In the genomic region with DNA sequence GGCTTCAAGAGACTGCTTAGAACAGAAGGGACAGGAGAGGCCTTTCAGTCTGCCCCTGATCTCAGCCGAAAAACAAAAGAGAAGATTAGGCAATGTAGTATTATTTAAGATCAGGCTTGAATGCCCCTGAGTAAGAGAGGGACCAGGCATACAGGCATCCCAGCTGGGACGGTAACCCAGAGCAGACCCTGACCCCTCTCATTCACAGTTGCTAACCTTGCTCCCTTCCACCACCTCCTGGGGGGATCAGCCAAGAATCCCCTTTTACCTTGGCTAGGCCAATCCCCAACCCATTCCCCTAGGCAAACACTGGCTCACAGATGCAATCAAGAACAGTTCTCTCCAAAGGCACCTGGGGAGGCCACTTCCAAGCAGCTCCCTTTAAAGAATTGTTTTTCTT, we compare ENCODE assay signal across 9 mouse cellular contexts. TPM values are rescaled to one million over a fixed set of nuclear protein-coding genes. Genes with fewer than 3 reads are reported as not detected.
DNase-seq lines count a peak whose midpoint lies in the region; ATAC-seq and TF ChIP-seq lines count a peak whose summit lies in the region.
"Had no signal": no experiment of that assay in that cellular context is flagged by ENCODE, and none has a peak within 500 bp of the region (broad histone marks: within the 10 kb centered on the region; RNA-seq: fewer than 3 reads in every experiment).

No protein-coding gene starts in this region.

- ATAC-seq in lung, postnatal 0 days = no peak
- no peak for ATAC-seq in intestine, postnatal 0 days
- ATAC-seq in neural tube, embryonic 15.5 days (ENCODE audit: low FRiP score) = no peak

- peak; percentile 46 for DNase-seq in cerebellum, adult 9-10 months
- no peak for DNase-seq in cerebellum, postnatal 4 days (ENCODE audit: low spot score in 2 of 2)
- peak; percentile 19 for DNase-seq in lung, postnatal 0 days (ENCODE audit: low spot score)
- no peak for DNase-seq in lung, postnatal 10 days
- DNase-seq in spleen, adult 18-20 months = no peak
- no peak for DNase-seq in retina, embryonic 14.5 days (ENCODE audit: low spot score)
- DNase-seq: kidney, adult 8-10 months had no signal

- H3K27ac ChIP-seq in lung, postnatal 0 days (ENCODE audit: low read length) = peak overlapping the region; percentile 97
- no peak overlapping the region for H3K27ac ChIP-seq in intestine, postnatal 0 days (ENCODE audit: low read depth, low read length)
- H3K27ac ChIP-seq in neural tube, embryonic 15.5 days (replicated peaks) = peak overlapping the region; percentile 67; the same call in 1 of the 2 replicates

- no peak for TF ChIP-seq EP300 in lung, postnatal 0 days (IDR thresholded peaks at IDR 0.05)

- no peaks in the 10 kb centered on the region for H3K27me3 ChIP-seq in lung, postnatal 0 days (replicated peaks; ENCODE audit: insufficient read depth, low read length)
- no peaks in the 10 kb centered on the region for H3K27me3 ChIP-seq in intestine, postnatal 0 days (replicated peaks; ENCODE audit: control insufficient read depth, insufficient read depth, low read length)
- no peaks in the 10 kb centered on the region for H3K27me3 ChIP-seq in neural tube, embryonic 15.5 days (replicated peaks)

- H3K4me3 ChIP-seq in lung, postnatal 0 days (ENCODE audit: low read depth, low read length) = peak overlapping the region; percentile 99
- H3K4me3 ChIP-seq in intestine, postnatal 0 days (ENCODE audit: low read depth, low read length) = peak overlapping the region; percentile 82
- peak overlapping the region; percentile 67 for H3K4me3 ChIP-seq in neural tube, embryonic 15.5 days (replicated peaks)

- no peak for TF ChIP-seq CTCF in lung, postnatal 0 days (IDR thresholded peaks at IDR 0.05)
- no peak for TF ChIP-seq CTCF in intestine, postnatal 0 days (IDR thresholded peaks at IDR 0.05; ENCODE audit: low read depth)

- peaks cover 31% of the 10 kb centered on the region for H3K4me1 ChIP-seq in lung, postnatal 0 days (ENCODE audit: insufficient read depth, low read depth, low read length)
- H3K4me1 ChIP-seq in intestine, postnatal 0 days (replicated peaks; ENCODE audit: control insufficient read depth, insufficient read depth, low read length) = no peaks in the 10 kb centered on the region; the same call in 1 of the 2 replicates
- peaks cover 51% of the 10 kb centered on the region for H3K4me1 ChIP-seq in neural tube, embryonic 15.5 days

- 43% methylated on average over 2 of the region's 2 CpGs for WGBS in lung, postnatal 0 days
- WGBS in intestine, postnatal 0 days = 66% methylated on average over 2 of the region's 2 CpGs
- WGBS in neural tube, embryonic 15.5 days = 27% methylated on average over 2 of the region's 2 CpGs

- H3K36me3 ChIP-seq in lung, postnatal 0 days (ENCODE audit: insufficient read depth, low read length) = peaks cover 30% of the 10 kb centered on the region
- H3K36me3 ChIP-seq in intestine, postnatal 0 days (ENCODE audit: control insufficient read depth, insufficient read depth) = peaks cover 25% of the 10 kb centered on the region
- no peaks in the 10 kb centered on the region for H3K36me3 ChIP-seq in neural tube, embryonic 15.5 days

- peak overlapping the region; percentile 99 for H3K9ac ChIP-seq in lung, postnatal 0 days (replicated peaks; ENCODE audit: low read depth)
- H3K9ac ChIP-seq in intestine, postnatal 0 days (ENCODE audit: low read depth, low read length) = no peak overlapping the region
- H3K9ac ChIP-seq in neural tube, embryonic 15.5 days (replicated peaks) = peak overlapping the region; percentile 27

- H3K4me2 ChIP-seq in lung, postnatal 0 days (replicated peaks; ENCODE audit: low read depth, low read length) = peak overlapping the region; percentile 85
- H3K4me2 ChIP-seq in intestine, postnatal 0 days (replicated peaks; ENCODE audit: low read depth) = peak overlapping the region; percentile 77
- H3K4me2 ChIP-seq in neural tube, embryonic 15.5 days = peak overlapping the region; percentile 74

- no peaks in the 10 kb centered on the region for H3K9me3 ChIP-seq in lung, postnatal 0 days (ENCODE audit: low read length)
- H3K9me3 ChIP-seq in intestine, postnatal 0 days (ENCODE audit: control insufficient read depth) = no peaks in the 10 kb centered on the region
- H3K9me3 ChIP-seq in neural tube, embryonic 15.5 days (replicated peaks) = no peaks in the 10 kb centered on the region

RNA-seq across cellular contexts. Expression of a gene that starts 2.1 kb away (rescaled TPM):
- 177 and 184 TPM in 2 replicates for polyA plus RNA-seq in lung, postnatal 0 days (2015; fragmentation: Nextera tagmentation; extraction: Ambion mirVana)
- polyA plus RNA-seq in intestine, postnatal 0 days (2015; fragmentation: Nextera tagmentation; extraction: Ambion mirVana) = 30.0 and 32.6 TPM in 2 replicates
- 20.6 and 29.3 TPM in 2 replicates for polyA plus RNA-seq in neural tube, embryonic 15.5 days (2015; fragmentation: Nextera tagmentation; extraction: Ambion mirVana)

RNA-seq across cellular contexts. Expression of a gene that starts 34.3 kb away (rescaled TPM):
- 0.29 TPM in 1 of 2 replicates, not detected in the other for polyA plus RNA-seq in lung, postnatal 0 days (2015; fragmentation: Nextera tagmentation; extraction: Ambion mirVana)
- polyA plus RNA-seq in intestine, postnatal 0 days (2015; fragmentation: Nextera tagmentation; extraction: Ambion mirVana) = 0.25 TPM in 1 of 2 replicates, not detected in the other
- polyA plus RNA-seq in neural tube, embryonic 15.5 days (2015; fragmentation: Nextera tagmentation; extraction: Ambion mirVana) = 0.87 and 0.89 TPM in 2 replicates

RNA-seq across cellular contexts. Expression of a gene that starts 39.7 kb away (rescaled TPM):
- 9.7 and 10.0 TPM in 2 replicates for polyA plus RNA-seq in lung, postnatal 0 days (2015; fragmentation: Nextera tagmentation; extraction: Ambion mirVana)
- polyA plus RNA-seq in intestine, postnatal 0 days (2015; fragmentation: Nextera tagmentation; extraction: Ambion mirVana) = 2.2 and 2.4 TPM in 2 replicates
- polyA plus RNA-seq in neural tube, embryonic 15.5 days (2015; fragmentation: Nextera tagmentation; extraction: Ambion mirVana) = 14.5 and 14.6 TPM in 2 replicates

Comparison
In these comparisons a context has a peak if more than half of its experiments do, and no peak if none do; other contexts are left out.
1. DNase-seq: peak in cerebellum, adult 9-10 months (single experiment) and lung, postnatal 0 days (single experiment); none in cerebellum, postnatal 4 days (0 of 2), lung, postnatal 10 days (single experiment), spleen, adult 18-20 months (0 of 2) and retina, embryonic 14.5 days (single experiment).
2. Peak in every context shown above with its lines, with median percentiles within 50 percentile points of each other: H3K4me2 ChIP-seq and H3K4me3 ChIP-seq.